Mouse (Mus musculus): ENCODE data around the gene Hoxd13.

- TF ChIP-seq CTCF (IDR thresholded peaks at IDR 0.05; ENCODE audit: low read depth), result no peak
- TF ChIP-seq EP300 (IDR thresholded peaks at IDR 0.05; ENCODE audit: low read depth), result no peak
These were observed 13.8 kb downstream of the Hoxd13 start for GRCm38 (mm10) chr2:74681594-74682531.

All from liver, postnatal 0 days (tissue).